ENCODE assay signal across 11 mouse cellular contexts in genomic region chr4:133026272-133026671, GRCm38 (mm10). TPM values are rescaled to one million over a fixed set of nuclear protein-coding genes. Genes with fewer than 3 reads are reported as not detected.
A peak's percentile ranks its signal among the peaks of the same experiment; 100 is the strongest.
DNase-seq lines count a peak whose midpoint lies in the region; ATAC-seq and TF ChIP-seq lines count a peak whose summit lies in the region.
"Had no signal": no experiment of that assay in that cellular context is flagged by ENCODE, and none has a peak within 500 bp of the region (broad histone marks: within the 10 kb centered on the region; RNA-seq: fewer than 3 reads in every experiment).

No protein-coding gene starts in this region.

- 65% methylated on average over 10 of the region's 10 CpGs for WGBS in heart, postnatal 0 days
- WGBS in embryonic facial prominence, embryonic 13.5 days = 65% methylated on average over 10 of the region's 10 CpGs
- WGBS in limb, embryonic 14.5 days = 72% methylated on average over 10 of the region's 10 CpGs
- WGBS in thymus, adult 2 months = 87% methylated on average over 10 of the region's 10 CpGs

- H3K27ac ChIP-seq in heart, postnatal 0 days (ENCODE audit: low read depth) = 0 out of 2 replicates have a peak overlapping the region, but pooled peaks have one; percentile 63
- H3K27ac ChIP-seq in ES-Bruce4 (ENCODE audit: insufficient read depth, low read length) = 0 out of 2 replicates have a peak overlapping the region, but pooled peaks have one; percentile 5
- peak overlapping the region; percentile 90 for H3K27ac ChIP-seq in embryonic facial prominence, embryonic 13.5 days
- peak overlapping the region; percentile 26; the same call in 1 of the 2 replicates for H3K27ac ChIP-seq in limb, embryonic 14.5 days (replicated peaks; ENCODE audit: low read depth, low read length)
- no peak overlapping the region for H3K27ac ChIP-seq in thymus, adult 2 months (ENCODE audit: control insufficient read depth, insufficient read depth, low read length)

- TF ChIP-seq POLR2A in ES-Bruce4 (IDR thresholded peaks at IDR 0.05; ENCODE audit: insufficient read depth, low read length) = no peak
- no peak for TF ChIP-seq POLR2A in limb, embryonic 14.5 days (IDR thresholded peaks at IDR 0.05; ENCODE audit: borderline replicate concordance, extremely low read depth, insufficient read depth, insufficient read length)
- TF ChIP-seq POLR2A in thymus, adult 2 months (IDR thresholded peaks at IDR 0.05; ENCODE audit: control insufficient read depth, extremely low read depth, insufficient read depth, low read length, poor library complexity) = no peak

- DNase-seq in heart, postnatal 0 days (ENCODE audit: low spot score) = no peak
- DNase-seq in heart, postnatal 4 days = no peak
- no peak for DNase-seq in limb, embryonic 14.5 days (ENCODE audit: low spot score)
- DNase-seq in thymus, adult 2 months = no peak
- DNase-seq in right cerebral cortex, postnatal 10 days (ENCODE audit: low spot score in 2 of 2) = no peak
- DNase-seq: right cerebral cortex, postnatal 4 days; thymus, postnatal 4 days had no signal

- no peaks in the 10 kb centered on the region for H3K9me3 ChIP-seq in heart, postnatal 0 days (replicated peaks; ENCODE audit: control insufficient read depth, low read length)
- no peaks in the 10 kb centered on the region for H3K9me3 ChIP-seq in ES-Bruce4 (replicated peaks; ENCODE audit: control insufficient read depth, insufficient read depth, low read length, poor library complexity, severe bottlenecking)
- no peaks in the 10 kb centered on the region for H3K9me3 ChIP-seq in embryonic facial prominence, embryonic 13.5 days
- H3K9me3 ChIP-seq in limb, embryonic 14.5 days (ENCODE audit: control insufficient read depth, low read length) = no peaks in the 10 kb centered on the region
- H3K9me3 ChIP-seq: G1E; midbrain, embryonic 12.5 days had no signal

- no peak for TF ChIP-seq EP300 in heart, postnatal 0 days (IDR thresholded peaks at IDR 0.05; ENCODE audit: low read depth)
- no peak for TF ChIP-seq EP300 in ES-Bruce4 (IDR thresholded peaks at IDR 0.05; ENCODE audit: insufficient read depth, low read depth, low read length)

- peaks cover 71% of the 10 kb centered on the region for H3K4me1 ChIP-seq in heart, postnatal 0 days (ENCODE audit: control insufficient read depth, insufficient read depth)
- peaks cover 28% of the 10 kb centered on the region for H3K4me1 ChIP-seq in ES-Bruce4 (ENCODE audit: control insufficient read depth, insufficient read depth, low read length)
- H3K4me1 ChIP-seq in embryonic facial prominence, embryonic 13.5 days = peaks cover 87% of the 10 kb centered on the region
- peaks cover 56% of the 10 kb centered on the region for H3K4me1 ChIP-seq in limb, embryonic 14.5 days (ENCODE audit: control insufficient read depth, insufficient read depth, low read length)
- peaks cover 29% of the 10 kb centered on the region for H3K4me1 ChIP-seq in thymus, adult 2 months (replicated peaks; ENCODE audit: control insufficient read depth, insufficient read depth, low read length)

- ATAC-seq in heart, postnatal 0 days (ENCODE audit: insufficient read depth, low read depth) = no peak
- no peak for ATAC-seq in embryonic facial prominence, embryonic 13.5 days (ENCODE audit: insufficient number of reproducible peaks, insufficient read depth, low FRiP score, low TSS enrichment, low read depth)
- no peak for ATAC-seq in limb, embryonic 14.5 days (ENCODE audit: low FRiP score, low read depth)

- no peaks in the 10 kb centered on the region for H3K36me3 ChIP-seq in heart, postnatal 0 days (replicated peaks; ENCODE audit: control insufficient read depth, insufficient read depth, low read length)
- no peaks in the 10 kb centered on the region for H3K36me3 ChIP-seq in ES-Bruce4 (ENCODE audit: control insufficient read depth, insufficient read depth, low read length, poor library complexity, severe bottlenecking)
- peaks cover 11% of the 10 kb centered on the region; the same call in 1 of the 2 replicates for H3K36me3 ChIP-seq in embryonic facial prominence, embryonic 13.5 days
- H3K36me3 ChIP-seq in limb, embryonic 14.5 days (ENCODE audit: control insufficient read depth, insufficient read depth, low read length) = peaks cover 24% of the 10 kb centered on the region; the same call in 1 of the 2 replicates
- H3K36me3 ChIP-seq in thymus, adult 2 months (ENCODE audit: control insufficient read depth, insufficient read depth, low read length) = no peaks in the 10 kb centered on the region
- H3K36me3 ChIP-seq: midbrain, embryonic 12.5 days had no signal

- H3K4me3 ChIP-seq in heart, postnatal 0 days (ENCODE audit: low read depth, low read length) = no peak overlapping the region
- no peak overlapping the region for H3K4me3 ChIP-seq in ES-Bruce4 (ENCODE audit: low read depth, low read length)
- H3K4me3 ChIP-seq in embryonic facial prominence, embryonic 13.5 days = no peak overlapping the region
- no peak overlapping the region for H3K4me3 ChIP-seq in limb, embryonic 14.5 days (replicated peaks; ENCODE audit: low read length)
- H3K4me3 ChIP-seq in thymus, adult 2 months (ENCODE audit: control insufficient read depth, insufficient read depth, low read length) = no peak overlapping the region
- H3K4me3 ChIP-seq: midbrain, embryonic 12.5 days had no signal

- TF ChIP-seq CTCF in heart, postnatal 0 days (IDR thresholded peaks at IDR 0.05; ENCODE audit: low read depth) = no peak
- TF ChIP-seq CTCF in ES-Bruce4 (IDR thresholded peaks at IDR 0.05; ENCODE audit: low read depth, low read length) = no peak
- TF ChIP-seq CTCF in thymus, adult 2 months (IDR thresholded peaks at IDR 0.05; ENCODE audit: borderline replicate concordance, control insufficient read depth, extremely low read depth, insufficient read depth, low read length, poor library complexity) = no peak

- no peaks in the 10 kb centered on the region for H3K27me3 ChIP-seq in heart, postnatal 0 days (ENCODE audit: control insufficient read depth, insufficient read depth, low read length)
- H3K27me3 ChIP-seq in ES-Bruce4 (ENCODE audit: control insufficient read depth, insufficient read depth, low read length, poor library complexity, severe bottlenecking) = no peaks in the 10 kb centered on the region
- no peaks in the 10 kb centered on the region for H3K27me3 ChIP-seq in embryonic facial prominence, embryonic 13.5 days
- no peaks in the 10 kb centered on the region for H3K27me3 ChIP-seq in limb, embryonic 14.5 days (ENCODE audit: control insufficient read depth, insufficient read depth, low read length)
- H3K27me3 ChIP-seq in thymus, adult 2 months (ENCODE audit: control insufficient read depth, insufficient read depth, low read length) = no peaks in the 10 kb centered on the region

- H3K4me2 ChIP-seq in heart, postnatal 0 days (ENCODE audit: low read depth, low read length) = no peak overlapping the region
- peak overlapping the region; percentile 48; the same call in 1 of the 2 replicates for H3K4me2 ChIP-seq in embryonic facial prominence, embryonic 13.5 days
- no peak overlapping the region for H3K4me2 ChIP-seq in limb, embryonic 14.5 days (replicated peaks; ENCODE audit: low read depth, low read length, severe bottlenecking)
- H3K4me2 ChIP-seq: midbrain, embryonic 12.5 days had no signal

- H3K9ac ChIP-seq in heart, postnatal 0 days (replicated peaks; ENCODE audit: low read depth, low read length) = no peak overlapping the region
- H3K9ac ChIP-seq in ES-Bruce4 (ENCODE audit: low read depth, poor library complexity, severe bottlenecking) = no peak overlapping the region
- H3K9ac ChIP-seq in embryonic facial prominence, embryonic 13.5 days = peak overlapping the region; percentile 59
- H3K9ac ChIP-seq in limb, embryonic 14.5 days (ENCODE audit: low read depth, low read length, severe bottlenecking) = peak overlapping the region; percentile 28; the same call in 1 of the 2 replicates

RNA-seq across cellular contexts. Expression of gene Ahdc1, which starts 15.2 kb away (rescaled TPM):
- 40.5 and 57.2 TPM in 2 replicates for total RNA-seq in heart, postnatal 0 days (2014; rRNA removed; ENCODE audit: low replicate concordance)
- polyA plus RNA-seq in heart, postnatal 0 days (2015; fragmentation: Nextera tagmentation; extraction: Ambion mirVana) = 4.6 and 5.2 TPM in 2 replicates
- total RNA-seq in heart, postnatal 4 days (2021) = 10 to 100 TPM; 41.1 to 48.7 TPM
- polyA plus RNA-seq in ES-Bruce4 (2011; ENCODE audit: insufficient read depth, insufficient read length, low read depth, missing spikeins) = 88.2 and 102 TPM in 2 replicates
- 12.8 and 14.3 TPM in 2 replicates for polyA plus RNA-seq in embryonic facial prominence, embryonic 13.5 days (2015; fragmentation: Nextera tagmentation; extraction: Ambion mirVana)
- polyA plus RNA-seq in limb, embryonic 14.5 days (2012; rRNA removed) = 29.6 and 41.0 TPM in 2 replicates
- 12.9 and 15.6 TPM in 2 replicates for polyA plus RNA-seq in limb, embryonic 14.5 days (2014; fragmentation: Nextera tagmentation; extraction: Ambion mirVana)
- 59.8 and 78.9 TPM in 2 replicates for polyA plus RNA-seq in thymus, adult 2 months (2012; rRNA removed)

RNA-seq across cellular contexts. Expression of gene Fgr, which starts 52.4 kb away (rescaled TPM):
- 0.04 and 0.19 TPM in 2 replicates for total RNA-seq in heart, postnatal 0 days (2014; rRNA removed; ENCODE audit: low replicate concordance)
- polyA plus RNA-seq in heart, postnatal 0 days (2015; fragmentation: Nextera tagmentation; extraction: Ambion mirVana) = 0.31 and 0.37 TPM in 2 replicates
- total RNA-seq in heart, postnatal 4 days (2021) = under 1 TPM; 0.33 to 0.43 TPM
- 0.70 and 1.9 TPM in 2 replicates for polyA plus RNA-seq in ES-Bruce4 (2011; ENCODE audit: insufficient read depth, insufficient read length, low read depth, missing spikeins)
- polyA plus RNA-seq in embryonic facial prominence, embryonic 13.5 days (2015; fragmentation: Nextera tagmentation; extraction: Ambion mirVana) = 0.10 and 0.28 TPM in 2 replicates
- polyA plus RNA-seq in limb, embryonic 14.5 days (2012; rRNA removed) = 0.54 and 0.64 TPM in 2 replicates
- 0.35 and 0.62 TPM in 2 replicates for polyA plus RNA-seq in limb, embryonic 14.5 days (2014; fragmentation: Nextera tagmentation; extraction: Ambion mirVana)
- polyA plus RNA-seq in thymus, adult 2 months (2012; rRNA removed) = 15.3 and 15.8 TPM in 2 replicates
- polyA plus RNA-seq: G1E had no signal

Comparison
In these comparisons a context has a peak if more than half of its experiments do, and no peak if none do; other contexts are left out.
1. H3K9ac ChIP-seq: peak in embryonic facial prominence, embryonic 13.5 days (single experiment) and limb, embryonic 14.5 days (single experiment); none in heart, postnatal 0 days (single experiment) and ES-Bruce4 (single experiment).